Mouse (Mus musculus) liver (tissue): Measurements from ENCODE around the gene Rps19.
"Not testable (repeated sequence)": the region's sequence is repeated elsewhere in the genome, so short reads cannot be mapped to it uniquely, and the experiment has no call there.

Source experiments
- DNase-seq: peaks from one replicate; pipeline ENCODE4 v3.0.0-alpha.2; 2020; ENCODE audit warnings: mixed read lengths

The Rps19 gene

GRCm38 (mm10) chr7:24877588-24877987 is 6.6 kb upstream of the Rps19 start:
- DNase-seq: no peak

GRCm38 (mm10) chr7:24879620-24880019 is 4.6 kb upstream of the Rps19 start:
- DNase-seq: no peak

GRCm38 (mm10) chr7:24882416-24883199 is 1.6 kb upstream of the Rps19 start:
- no peak for DNase-seq

GRCm38 (mm10) chr7:24884693-24885291 is 621 bp downstream of the Rps19 start:
- DNase-seq: no peak

GRCm38 (mm10) chr7:24885468-24886307 is 1.5 kb downstream of the Rps19 start:
- no peak for DNase-seq

- no peak for DNase-seq
Measured at GRCm38 (mm10) chr7:24886308-24886633, 2.1 kb downstream of the Rps19 start.

GRCm38 (mm10) chr7:24887096-24887495 is 2.9 kb downstream of the Rps19 start:
- DNase-seq: no peak

- no peak for DNase-seq
Measured at GRCm38 (mm10) chr7:24889431-24890220, 5.5 kb downstream of the Rps19 start.

GRCm38 (mm10) chr7:24890281-24891216 is 6.4 kb downstream of the Rps19 start:
- DNase-seq: peak; percentile 82

GRCm38 (mm10) chr7:24891241-24892124 is 7.3 kb downstream of the Rps19 start:
- no peak for DNase-seq

GRCm38 (mm10) chr7:24892125-24892583 is 8.0 kb downstream of the Rps19 start:
- no peak for DNase-seq

- DNase-seq: not testable (repeated sequence)
Measured at GRCm38 (mm10) chr7:24895749-24896148, 11.6 kb downstream of the Rps19 start.

GRCm38 (mm10) chr7:24896269-24896668 is 12.1 kb downstream of the Rps19 start:
- DNase-seq: no peak

GRCm38 (mm10) chr7:24897224-24897623 is 13.1 kb downstream of the Rps19 start, which contains the start of gene Cd79a:
Gene Cd79a, plus strand, starts transcription at chr7:24897381.
- no peak for DNase-seq

GRCm38 (mm10) chr7:24897959-24898358 is 13.8 kb downstream of the Rps19 start:
- DNase-seq: no peak

GRCm38 (mm10) chr7:24901114-24901513 is 16.9 kb downstream of the Rps19 start:
- no peak for DNase-seq

GRCm38 (mm10) chr7:24901842-24902241 is 17.7 kb downstream of the Rps19 start:
- no peak for DNase-seq

GRCm38 (mm10) chr7:24902264-24902629 is 18.1 kb downstream of the Rps19 start:
- DNase-seq: no peak

- peak; percentile 86 for DNase-seq
Measured at GRCm38 (mm10) chr7:24902630-24903443, 18.7 kb downstream of the Rps19 start, which contains the start of gene Arhgef1. Gene Arhgef1, plus strand, starts transcription at chr7:24902912.
